Mouse (Mus musculus) MEL (cell line): ENCODE measurements around the gene Krt84.

Source experiments
- CTCF ChIP-seq, 3 experiments: IDR thresholded peaks in 2 of 3; conservative IDR thresholded peaks in 1 of 3; 2 replicates each; pipeline ENCODE4 v1.5.1; 2011 to 2012; ENCODE audit warnings: low read length in 3 of 3, low read depth in 2 of 3, mild to moderate bottlenecking in 2 of 3, improper control_type of control experiment in 1 of 3, inconsistent platforms in 1 of 3, mixed read lengths in 1 of 3, moderate library complexity in 1 of 3; ENCODE audit not compliant: control insufficient read depth in 1 of 3, insufficient read depth in 1 of 3, poor library complexity in 1 of 3, severe bottlenecking in 1 of 3
- EP300 ChIP-seq, 2 experiments: IDR thresholded peaks; 2 replicates each; pipeline ENCODE4 v1.6.1; 2011; ENCODE audit warnings: improper control_type of control experiment in 2 of 2, low read length in 2 of 2, low read depth in 1 of 2, mild to moderate bottlenecking in 1 of 2
- NRF1 ChIP-seq: IDR thresholded peaks from 2 replicates; pipeline ENCODE4 v1.6.1; 2014; ENCODE audit warnings: low read depth, mild to moderate bottlenecking, inconsistent platforms, low read length, improper control_type of control experiment, moderate library complexity; ENCODE audit not compliant: poor library complexity, insufficient read depth, severe bottlenecking
- POLR2A ChIP-seq, 2 experiments: IDR thresholded peaks; 2 replicates each; pipeline ENCODE4 v1.6.1; 2011 to 2012; ENCODE audit warnings: low read length in 2 of 2, mild to moderate bottlenecking in 2 of 2, control low read depth in 1 of 2, improper control_type of control experiment in 1 of 2, low read depth in 1 of 2, moderate library complexity in 1 of 2; ENCODE audit not compliant: control insufficient read depth in 1 of 2, insufficient read depth in 1 of 2, poor library complexity in 1 of 2
- ZC3H11A ChIP-seq: IDR thresholded peaks from 2 replicates; pipeline ENCODE4 v1.6.1; 2012; ENCODE audit warnings: low read depth, mild to moderate bottlenecking, inconsistent platforms, low read length, improper control_type of control experiment

GRCm38 (mm10) chr15:101482056-101482455, 50.6 kb downstream of the Krt84 start:
- no peak for TF ChIP-seq ZC3H11A
- no peak for TF ChIP-seq EP300 (IDR thresholded peaks at IDR 0.05; ENCODE audit: low read depth in 1 of 2, low read length in 2 of 2)
- no peak for TF ChIP-seq NRF1
- no peak for TF ChIP-seq POLR2A (IDR thresholded peaks at IDR 0.05; ENCODE audit: control insufficient read depth in 1 of 2, insufficient read depth in 1 of 2, low read depth in 1 of 2, low read length in 2 of 2, poor library complexity in 1 of 2)
- TF ChIP-seq CTCF (IDR thresholded peaks at IDR 0.05 in 2 of 3, conservative IDR thresholded peaks at IDR 0.05 in 1 of 3; ENCODE audit: control insufficient read depth in 1 of 3, insufficient read depth in 1 of 3, low read depth in 2 of 3, low read length in 3 of 3, poor library complexity in 1 of 3, severe bottlenecking in 1 of 3): no peak
